Mouse (Mus musculus): Measurements from ENCODE around the gene Syne2. TPM values are rescaled to one million over a fixed set of nuclear protein-coding genes. Genes with fewer than 3 reads are reported as not detected.

The Syne2 gene
- total RNA-seq, 2 experiments from 2014 or later: 2.7 to 5.9 TPM

GRCm38 (mm10) chr12:76008991-76009390, 191.1 kb downstream of the Syne2 start:
- ATAC-seq (replicated peaks; ENCODE audit: low FRiP score, low TSS enrichment, poor library complexity, severe bottlenecking): no peak

GRCm38 (mm10) chr12:76012789-76013188, 194.9 kb downstream of the Syne2 start:
- no peak for ATAC-seq (replicated peaks; ENCODE audit: low FRiP score, low TSS enrichment, poor library complexity, severe bottlenecking)

- ATAC-seq (replicated peaks; ENCODE audit: low FRiP score, low TSS enrichment, poor library complexity, severe bottlenecking): no peak
Measured at GRCm38 (mm10) chr12:76013480-76013879, 195.5 kb downstream of the Syne2 start.

- no peak for ATAC-seq (replicated peaks; ENCODE audit: low FRiP score, low TSS enrichment, poor library complexity, severe bottlenecking)
Measured at GRCm38 (mm10) chr12:76015026-76015425, 197.1 kb downstream of the Syne2 start.

GRCm38 (mm10) chr12:76015489-76015888, 197.6 kb downstream of the Syne2 start:
- ATAC-seq (replicated peaks; ENCODE audit: low FRiP score, low TSS enrichment, poor library complexity, severe bottlenecking): no peak

DNA sequence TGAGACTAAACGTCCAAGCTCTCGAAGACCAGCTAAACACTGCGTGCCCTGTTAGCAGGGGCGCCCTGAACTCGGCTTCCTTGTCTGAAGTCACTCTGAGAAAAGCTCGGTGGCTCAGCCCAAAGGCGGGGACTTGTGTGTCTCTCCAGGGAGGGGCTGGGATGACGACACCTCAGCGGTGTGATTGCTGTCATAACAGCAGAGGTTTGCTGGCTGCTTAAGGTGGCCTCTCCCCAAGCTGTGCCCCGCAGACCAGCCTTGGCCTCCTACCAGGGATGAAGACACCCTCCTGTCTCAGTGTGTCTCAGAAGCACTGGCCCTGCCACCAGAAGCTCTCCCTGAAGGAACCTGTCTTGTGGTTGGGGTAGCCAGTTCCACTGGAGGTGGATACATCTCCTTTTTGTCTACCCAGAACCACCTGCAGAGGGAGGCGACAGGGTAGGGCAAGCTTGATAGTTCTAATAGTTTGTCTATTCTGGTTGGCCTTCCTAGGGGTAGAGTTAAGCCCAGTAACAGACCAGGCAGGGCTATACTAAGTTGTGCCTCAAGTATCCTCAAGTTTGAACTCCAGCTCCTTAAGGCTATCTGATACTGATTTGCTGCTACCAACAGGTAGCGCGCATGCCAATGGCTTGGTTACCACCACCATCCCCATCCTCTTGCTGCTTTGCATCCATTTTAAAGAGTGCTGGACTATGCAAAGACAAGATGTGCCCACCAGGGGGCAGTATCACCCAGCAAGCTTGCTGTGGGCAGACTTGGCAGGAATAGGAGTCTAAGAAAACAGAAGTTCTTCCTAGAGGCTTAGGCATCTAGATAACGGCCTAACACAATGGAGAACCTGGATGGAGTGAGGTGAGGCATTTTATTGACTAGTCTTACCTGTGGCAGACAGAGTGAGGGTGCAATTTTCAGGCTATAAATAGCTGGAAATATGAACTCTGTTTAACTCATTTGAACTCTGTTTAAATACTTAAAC, 198.5 kb downstream of the Syne2 start:
- ATAC-seq (replicated peaks; ENCODE audit: low FRiP score, low TSS enrichment, poor library complexity, severe bottlenecking): peak; percentile 87

DNA sequence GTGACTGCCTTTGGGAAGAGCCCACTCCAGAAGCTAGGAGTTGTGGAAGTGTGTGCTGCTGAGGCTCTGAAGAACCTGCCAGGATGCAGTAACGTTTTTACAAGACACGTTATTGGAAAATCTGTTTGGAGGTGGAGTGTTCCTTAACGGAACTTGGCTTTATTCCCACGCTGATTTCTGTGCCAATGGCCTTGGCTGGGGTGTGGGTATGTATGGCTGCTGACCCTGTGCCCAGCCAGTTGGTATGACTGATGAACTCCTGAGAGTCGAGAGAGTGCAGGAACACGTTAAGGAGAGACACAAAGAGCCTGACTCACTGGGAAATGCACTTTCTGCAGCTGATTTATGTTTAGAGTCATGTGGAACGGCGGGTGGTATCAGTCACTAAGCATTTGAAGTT, 200.7 kb downstream of the Syne2 start:
- no peak for ATAC-seq (replicated peaks; ENCODE audit: low FRiP score, low TSS enrichment, poor library complexity, severe bottlenecking)

DNA sequence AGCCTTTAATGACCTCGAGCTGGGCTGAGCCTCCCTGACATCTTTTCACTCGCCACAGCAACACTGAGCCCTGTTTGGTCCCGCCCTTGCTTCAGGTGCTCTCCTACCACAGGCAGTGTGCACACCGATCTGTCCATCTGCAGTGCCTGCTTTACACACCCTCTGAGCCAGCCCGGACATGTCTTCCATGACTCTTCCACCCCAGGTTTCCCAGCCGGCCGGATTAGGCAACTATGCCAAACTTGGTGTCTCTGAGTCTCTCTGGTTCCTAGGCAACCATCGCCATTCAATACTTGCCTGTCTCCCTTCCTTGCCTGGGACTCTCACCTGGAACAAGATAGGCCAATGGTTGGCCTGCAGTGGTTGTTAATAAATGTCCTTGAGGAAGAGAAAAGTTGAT, 224.4 kb downstream of the Syne2 start:
- no peak for ATAC-seq (replicated peaks; ENCODE audit: low FRiP score, low TSS enrichment, poor library complexity, severe bottlenecking)

DNA sequence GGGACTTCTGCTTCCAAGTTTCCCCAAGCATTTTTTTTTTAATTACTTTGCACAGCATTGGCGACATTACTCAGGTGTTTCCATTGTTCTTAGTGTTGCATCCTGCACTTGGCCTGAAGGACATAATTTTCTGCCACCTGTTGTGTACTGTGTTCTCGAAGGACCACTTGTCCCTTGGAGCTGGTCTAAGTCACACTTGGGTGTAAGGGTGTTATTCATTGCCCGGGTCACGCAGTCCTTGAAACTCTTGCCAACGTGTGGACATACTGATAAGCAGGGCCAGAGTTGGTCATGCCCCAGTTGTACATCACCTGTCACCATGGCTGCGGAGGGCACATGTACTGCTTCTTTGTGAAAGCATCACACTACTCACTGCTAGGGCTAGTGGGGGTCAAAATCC, 228.6 kb downstream of the Syne2 start:
- ATAC-seq (replicated peaks; ENCODE audit: low FRiP score, low TSS enrichment, poor library complexity, severe bottlenecking): no peak

- no peak for ATAC-seq (replicated peaks; ENCODE audit: low FRiP score, low TSS enrichment, poor library complexity, severe bottlenecking)
Measured at GRCm38 (mm10) chr12:76047921-76048320, 230.0 kb downstream of the Syne2 start.

DNA sequence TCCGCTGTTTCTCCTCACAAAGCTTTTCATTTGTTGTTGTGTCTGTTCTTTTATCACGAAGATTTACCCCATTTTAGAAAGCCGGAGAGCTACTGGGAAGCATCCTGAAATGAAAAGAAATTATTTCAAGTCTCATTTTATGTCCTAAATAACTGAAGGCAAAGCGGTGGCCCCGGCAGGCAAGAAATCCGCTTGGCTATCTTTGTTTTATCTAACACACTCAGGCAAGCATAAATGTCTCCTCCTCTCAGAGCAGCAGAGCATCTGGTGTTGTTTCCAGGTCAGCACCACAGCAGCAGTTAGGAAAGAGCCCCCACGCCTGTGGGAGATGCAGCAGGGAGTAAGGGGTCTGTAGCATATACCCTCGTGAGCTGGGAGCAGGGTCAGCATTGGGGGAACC, 230.7 kb downstream of the Syne2 start:
- ATAC-seq (replicated peaks; ENCODE audit: low FRiP score, low TSS enrichment, poor library complexity, severe bottlenecking): no peak

DNA sequence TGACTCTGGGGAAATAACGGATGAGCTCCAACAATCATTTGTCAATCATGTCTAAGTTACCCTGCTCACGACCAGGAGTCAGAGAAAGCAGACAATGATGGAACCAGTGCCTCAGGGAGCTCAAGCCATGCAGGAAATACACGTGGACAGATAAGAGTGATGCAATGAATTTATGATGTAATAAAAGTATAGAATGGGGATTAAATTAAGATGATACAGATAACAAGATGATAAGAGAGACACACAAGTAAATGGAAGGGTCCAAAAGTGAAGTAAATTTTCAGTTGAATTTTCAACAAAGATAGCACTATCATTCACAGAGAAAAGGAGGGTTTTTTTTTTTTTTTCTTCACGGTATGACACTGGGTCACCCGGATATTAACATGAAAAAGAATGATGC, 231.4 kb downstream of the Syne2 start:
- ATAC-seq (replicated peaks; ENCODE audit: low FRiP score, low TSS enrichment, poor library complexity, severe bottlenecking): no peak

DNA sequence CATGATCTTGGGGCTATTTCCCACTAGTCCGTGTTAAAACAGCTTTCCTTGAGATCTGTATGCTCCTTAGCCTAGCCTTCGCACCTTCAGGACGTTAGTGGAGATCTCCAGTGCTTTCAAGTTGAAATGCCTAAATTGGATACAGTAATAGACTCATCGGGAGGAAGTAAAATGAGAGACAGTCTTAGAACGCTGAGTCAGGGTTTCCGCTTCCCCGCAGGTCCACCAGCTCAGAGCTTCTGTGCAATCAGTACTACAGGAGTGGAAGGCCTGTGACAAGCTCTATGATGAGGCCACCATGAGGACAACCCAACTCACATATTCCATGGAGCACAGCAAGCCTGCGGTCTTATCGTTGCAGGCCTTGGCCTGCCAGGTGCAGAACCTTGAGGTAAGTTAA, 233.9 kb downstream of the Syne2 start:
- ATAC-seq (replicated peaks; ENCODE audit: low FRiP score, low TSS enrichment, poor library complexity, severe bottlenecking): no peak

- ATAC-seq (replicated peaks; ENCODE audit: low FRiP score, low TSS enrichment, poor library complexity, severe bottlenecking): no peak
Measured at GRCm38 (mm10) chr12:76054653-76055052, 236.7 kb downstream of the Syne2 start.

DNA sequence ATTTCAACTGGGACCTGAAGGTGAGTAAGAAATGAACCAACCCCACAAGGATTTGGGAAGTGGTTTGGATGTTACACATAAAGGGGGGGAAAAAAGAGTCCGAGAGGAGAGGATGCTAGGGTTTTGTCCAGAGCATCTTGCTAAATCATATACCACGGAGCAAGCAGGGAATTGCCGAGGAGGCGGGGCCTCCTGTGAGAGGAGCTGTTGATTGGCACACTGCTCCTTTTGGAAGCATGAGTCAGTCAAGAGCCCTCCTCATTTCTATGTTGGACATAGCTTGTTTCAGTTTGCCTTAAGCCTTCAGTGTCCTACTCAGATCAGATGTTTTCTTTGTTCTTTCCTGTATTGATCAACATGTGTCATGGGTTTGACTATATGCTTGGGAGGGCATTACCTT, 245.1 kb downstream of the Syne2 start:
- no peak for ATAC-seq (replicated peaks; ENCODE audit: low FRiP score, low TSS enrichment, poor library complexity, severe bottlenecking)

DNA sequence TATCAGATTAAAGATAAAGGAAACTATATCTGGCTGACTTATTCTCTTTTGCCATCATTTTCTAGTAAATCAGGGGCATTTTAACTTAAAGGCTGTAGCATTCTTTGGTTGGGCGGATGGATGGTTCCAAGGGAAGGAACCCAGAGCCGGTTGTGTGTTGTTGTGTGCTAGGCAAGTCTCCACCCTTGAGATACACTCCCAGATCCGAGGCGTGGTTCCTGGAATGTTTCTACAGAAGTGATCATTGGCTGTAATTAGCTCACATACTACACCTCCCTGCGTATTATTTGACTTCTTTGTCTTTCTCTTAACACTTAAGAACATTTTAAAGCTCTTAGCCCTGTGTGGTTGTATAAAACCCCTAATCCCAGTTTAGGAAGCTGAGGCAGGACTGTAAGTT, 252.5 kb downstream of the Syne2 start:
- no peak for ATAC-seq (replicated peaks; ENCODE audit: low FRiP score, low TSS enrichment, poor library complexity, severe bottlenecking)

DNA sequence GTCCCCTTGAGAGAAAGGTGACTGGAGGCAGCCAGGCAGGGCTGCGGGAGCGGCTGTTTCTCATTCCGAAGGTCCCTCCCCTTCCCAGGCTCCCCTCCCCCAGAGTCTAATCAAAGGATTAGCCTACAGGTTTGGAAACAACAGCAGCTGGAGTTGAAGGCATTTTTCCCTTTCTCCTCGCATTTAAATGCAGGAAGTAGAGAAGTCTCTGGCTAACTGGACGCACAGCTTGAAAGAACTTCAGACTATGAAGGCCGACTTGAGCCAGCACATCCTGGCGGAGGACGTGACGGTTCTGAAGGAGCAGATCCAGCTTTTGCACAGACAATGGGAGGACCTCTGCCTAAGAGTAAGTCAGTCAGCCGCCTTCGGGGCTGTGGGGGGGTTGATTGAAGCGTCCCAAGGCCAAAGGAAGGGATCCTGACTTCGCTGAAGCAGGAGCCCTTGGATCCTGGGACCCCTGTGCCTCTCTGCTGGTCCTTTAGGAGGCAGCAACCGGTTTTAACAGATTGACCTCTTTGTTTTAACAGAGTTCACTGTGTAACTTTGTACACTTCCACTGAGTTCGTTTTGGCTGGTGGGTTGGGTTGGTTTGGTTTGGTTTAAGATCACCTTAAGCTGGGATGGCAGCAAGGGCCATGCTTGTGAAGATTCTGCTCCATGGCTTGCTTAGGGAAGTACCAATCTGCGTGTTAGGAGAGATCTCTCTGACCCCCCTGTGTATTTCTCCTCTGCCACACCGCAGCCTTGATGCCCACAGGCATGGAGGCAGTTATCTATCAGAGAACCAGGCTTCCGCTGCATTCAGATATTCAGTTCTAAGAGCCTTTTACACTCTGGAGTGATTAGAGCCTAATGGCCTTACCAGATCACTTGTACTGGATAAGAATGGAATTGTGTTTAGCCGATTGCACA, 254.3 kb downstream of the Syne2 start:
- no peak for ATAC-seq (replicated peaks; ENCODE audit: low FRiP score, low TSS enrichment, poor library complexity, severe bottlenecking)

- no peak for ATAC-seq (replicated peaks; ENCODE audit: low FRiP score, low TSS enrichment, poor library complexity, severe bottlenecking)
Measured at GRCm38 (mm10) chr12:76073066-76073826, 255.3 kb downstream of the Syne2 start.

DNA sequence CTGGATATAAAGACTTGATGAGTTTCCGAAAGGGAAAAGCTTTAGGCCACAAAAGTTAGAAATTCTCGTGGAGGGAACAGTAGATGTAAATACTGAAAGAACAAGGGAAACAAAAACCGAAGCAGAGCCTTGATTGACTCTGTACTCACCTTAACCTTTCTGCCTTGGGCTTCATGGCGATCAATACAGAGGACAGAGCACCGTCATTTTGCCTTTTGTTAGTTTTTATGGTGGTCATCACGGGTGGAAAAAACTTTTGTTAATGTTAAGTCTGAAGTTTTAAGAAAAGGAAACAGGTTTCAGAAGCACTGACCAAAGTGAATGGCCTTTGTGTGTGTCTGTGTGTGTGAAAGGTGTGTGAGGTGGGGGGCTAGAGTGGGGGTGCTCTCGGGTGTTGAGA, 256.0 kb downstream of the Syne2 start:
- ATAC-seq (replicated peaks; ENCODE audit: low FRiP score, low TSS enrichment, poor library complexity, severe bottlenecking): no peak
